Mouse (Mus musculus) monocyte, adult 5-6 weeks (primary cell): ENCODE measurements around the gene Gm6034. TPM values are rescaled to one million over a fixed set of nuclear protein-coding genes. Genes with fewer than 3 reads are reported as not detected.
"Not testable (repeated sequence)": the region's sequence is repeated elsewhere in the genome, so short reads cannot be mapped to it uniquely, and the experiment has no call there.

ENCODE experiments used
- ATAC-seq: fragments of 153-309, 156-312 bp; replicated peaks from 2 replicates; pipeline ENCODE4 v1.8.0; 2017; ENCODE audit warnings: mild to moderate bottlenecking; ENCODE audit not compliant: low TSS enrichment, insufficient number of reproducible peaks, severe bottlenecking, poor library complexity, low FRiP score
- total RNA-seq: library from RNA; stranded (forward); fragments of 200-1000, 200-491, 200-594 nt; gene quantifications from 3 replicates; pipeline ENCODE4 v1.2.3, GENCODE M21; 2017

Gene Gm6034
- total RNA-seq, 1 experiment from 2014 or later, result 1.0 TPM

DNA sequence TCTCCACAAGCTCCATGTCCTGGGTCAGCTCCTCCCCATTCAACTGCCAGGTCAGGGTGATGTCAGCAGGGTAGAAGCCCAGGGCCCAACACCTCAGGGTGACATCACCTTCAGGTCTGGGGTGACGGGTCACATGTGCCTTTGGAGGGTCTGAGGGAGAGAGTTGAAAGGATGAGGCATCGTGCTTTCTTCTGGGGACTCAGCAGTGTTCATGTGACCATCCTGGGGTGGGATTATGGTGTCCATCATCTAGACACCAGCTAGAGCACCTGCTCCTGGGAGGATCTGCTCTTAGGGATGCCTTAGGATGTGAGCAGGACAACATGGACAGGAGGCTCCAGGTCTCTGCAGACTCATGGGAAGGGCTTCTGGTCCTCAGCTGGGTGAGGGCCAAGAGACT lies 2.2 kb upstream of the Gm6034 start:
- not testable (repeated sequence) for ATAC-seq

GRCm38 (mm10) chr17:36042055-36042454 lies 706 bp upstream of the Gm6034 start:
- ATAC-seq, result not testable (repeated sequence)

DNA sequence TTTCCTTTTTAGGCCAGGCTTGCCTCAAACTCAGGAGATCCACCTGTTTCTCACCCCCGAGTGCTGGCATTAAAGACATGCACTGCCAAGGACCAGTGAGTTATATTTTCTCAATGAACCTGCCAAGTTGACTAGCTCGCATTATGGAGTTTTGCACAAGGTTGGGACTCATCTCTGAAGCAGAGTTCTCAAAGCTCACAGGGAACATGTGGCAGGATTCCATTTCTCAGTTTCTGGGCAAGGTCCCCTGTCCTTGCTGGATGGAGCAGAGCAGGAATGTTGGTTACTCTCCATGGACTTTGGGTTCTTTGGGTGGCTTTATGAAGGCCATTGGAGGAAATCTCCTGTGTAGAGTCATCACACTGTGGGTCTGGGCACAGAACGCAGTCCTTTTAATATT lies 525 bp downstream of the Gm6034 start:
- no peak for ATAC-seq

DNA sequence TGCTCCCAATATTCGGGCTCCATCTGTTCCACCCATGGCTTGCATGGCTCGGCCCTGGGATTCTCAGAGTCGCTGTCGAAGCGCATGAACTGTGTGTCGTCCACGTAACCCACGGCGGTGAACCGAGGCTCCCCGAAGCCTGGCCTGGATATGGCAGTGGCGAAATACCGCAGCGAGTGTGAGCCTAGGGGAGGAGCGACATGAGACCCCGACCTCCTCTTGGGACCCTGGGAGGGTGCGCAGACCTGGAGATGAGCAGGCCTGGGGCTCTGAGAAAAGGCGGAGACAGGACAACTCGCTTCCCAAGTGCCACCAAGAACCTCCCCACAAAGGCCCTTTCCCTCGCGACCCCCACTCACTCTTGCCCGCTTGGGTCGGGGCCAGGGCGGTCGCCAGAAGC lies 15.2 kb downstream of the Gm6034 start:
- not testable (repeated sequence) for ATAC-seq

DNA sequence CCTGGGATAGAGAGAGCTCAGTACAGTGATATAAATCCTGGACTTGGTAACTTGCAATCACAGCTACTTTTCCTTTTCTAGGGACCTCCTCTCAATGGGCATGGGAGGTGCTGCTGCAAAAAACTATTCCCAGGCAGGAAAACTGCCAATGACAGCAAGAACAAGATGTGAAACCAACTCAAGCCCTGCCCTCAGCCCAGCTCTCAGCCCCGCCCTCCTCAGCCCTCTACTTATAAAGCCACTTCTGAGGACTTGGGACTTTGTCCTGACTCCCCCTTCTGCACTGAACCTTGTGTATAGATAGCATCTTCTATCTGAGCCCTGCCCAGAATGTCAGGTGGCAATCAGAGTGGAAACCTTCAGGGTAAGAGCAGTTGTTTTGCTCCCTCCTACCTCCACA lies 15.6 kb downstream of the Gm6034 start, which contains the start of gene Gm11127:
TSS of gene Gm11127 (minus strand) at position 10 of the 400 bp plus-strand sequence.
- not testable (repeated sequence) for ATAC-seq

DNA sequence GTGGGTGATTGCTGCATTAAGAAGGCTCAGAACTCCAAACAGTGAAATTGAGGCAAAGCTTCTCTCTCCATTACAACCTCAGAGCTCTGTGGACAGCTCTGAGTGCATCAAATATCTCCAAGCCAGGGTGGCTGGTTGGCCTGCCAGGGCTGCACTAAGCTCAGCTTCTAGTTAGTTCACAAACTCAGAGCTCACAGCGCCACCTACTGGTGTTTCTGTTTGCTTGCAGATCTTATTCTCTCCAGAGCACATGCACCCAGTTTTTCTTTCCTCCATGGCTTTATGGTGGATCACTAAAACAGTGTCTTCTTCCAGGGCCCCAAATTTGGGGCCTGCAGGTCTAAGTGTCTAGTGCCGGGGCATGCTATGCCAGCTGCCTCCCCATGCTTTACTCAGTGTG lies 18.1 kb downstream of the Gm6034 start:
- peak; percentile 47; the same call in 1 of the 2 replicates for ATAC-seq

- ATAC-seq, result not testable (repeated sequence)
Observed at GRCm38 (mm10) chr17:36081901-36082300, 39.1 kb downstream of the Gm6034 start.

DNA sequence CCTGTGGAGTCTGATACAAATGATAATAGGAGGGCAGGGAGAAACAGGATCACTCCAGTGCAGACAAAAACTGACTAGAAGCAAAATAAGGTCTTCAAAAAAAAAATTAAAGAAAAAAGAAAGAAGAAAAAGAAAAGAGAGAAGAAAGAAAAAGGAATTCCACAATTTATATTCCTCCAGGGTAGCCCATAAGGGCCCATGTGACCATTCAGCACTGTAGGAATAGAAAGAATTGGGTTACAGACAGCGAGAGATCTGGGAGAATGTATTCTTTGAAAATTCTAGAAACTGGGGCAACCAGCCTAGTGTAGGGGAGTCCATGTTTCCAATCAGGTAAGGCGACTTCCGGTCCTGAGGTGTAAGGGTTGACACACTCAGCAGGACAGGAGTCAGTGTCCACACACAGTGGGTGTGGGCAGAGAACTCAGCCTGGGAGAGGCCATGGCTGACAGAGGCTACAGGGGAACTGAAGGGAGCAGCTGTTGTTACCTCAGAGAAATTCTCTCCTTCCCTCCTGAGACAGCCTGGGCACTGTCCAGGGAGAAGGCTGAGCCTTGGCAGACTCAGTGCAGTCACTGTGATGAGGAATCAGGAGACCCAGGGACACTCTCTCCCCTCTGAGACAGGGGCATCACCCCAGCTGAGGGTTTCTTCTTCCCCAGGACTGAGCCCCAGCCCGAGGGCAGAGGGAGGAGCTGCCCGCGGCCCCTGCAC lies 39.9 kb downstream of the Gm6034 start:
- ATAC-seq, result not testable (repeated sequence)

DNA sequence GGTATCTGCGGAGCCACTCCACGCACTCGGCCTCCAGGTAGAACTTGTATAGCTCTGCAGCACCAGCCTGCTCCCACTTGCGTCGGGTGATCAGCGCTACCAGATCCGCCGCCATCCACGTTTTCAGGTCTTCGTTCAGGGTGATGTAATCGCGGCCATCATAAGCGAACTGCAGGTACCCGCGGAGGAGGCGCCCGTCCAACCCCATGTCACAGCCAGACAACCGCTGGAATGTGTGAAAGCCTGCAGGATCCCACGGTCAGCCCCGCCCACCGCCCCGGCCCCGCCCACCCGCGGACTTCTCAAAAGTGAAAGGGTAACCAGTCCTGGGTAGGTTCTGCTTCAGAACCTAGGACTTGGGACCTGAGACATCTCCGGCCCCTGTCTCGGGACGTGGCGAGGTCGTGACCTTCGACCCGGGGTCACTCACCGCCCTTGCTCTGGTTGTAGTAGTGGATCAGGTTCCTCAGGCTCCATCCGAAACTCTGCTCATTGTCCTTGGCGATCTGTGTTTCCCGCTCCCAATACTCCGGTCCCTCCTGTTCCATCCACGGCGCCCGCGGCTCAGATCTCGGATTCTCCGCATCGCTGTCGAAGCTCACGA lies 40.6 kb downstream of the Gm6034 start:
- ATAC-seq, result peak; percentile 77

GRCm38 (mm10) chr17:36083870-36084451 lies 41.2 kb downstream of the Gm6034 start:
- 0 out of 2 replicates have a peak, but pooled peaks have one; percentile 24 for ATAC-seq

DNA sequence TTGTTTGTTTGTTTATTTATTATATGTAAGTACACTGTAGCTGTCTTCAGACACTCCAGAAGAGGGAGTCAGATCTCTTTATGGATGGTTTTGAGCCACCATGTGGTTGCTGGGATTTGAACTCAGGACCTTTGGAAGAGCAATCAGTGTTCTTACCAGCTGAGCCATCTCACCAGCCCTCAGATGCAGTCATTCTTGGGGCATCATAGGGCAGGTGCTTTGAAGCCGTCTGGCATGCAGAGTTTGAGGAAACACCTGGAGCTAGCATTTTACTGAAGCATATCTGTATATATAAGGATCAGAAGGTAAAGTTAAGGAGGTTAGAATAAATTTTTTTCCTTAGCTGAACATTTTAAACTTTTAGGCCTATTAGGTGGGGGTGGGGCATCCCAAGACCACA lies 43.2 kb downstream of the Gm6034 start:
- ATAC-seq, result not testable (repeated sequence)

DNA sequence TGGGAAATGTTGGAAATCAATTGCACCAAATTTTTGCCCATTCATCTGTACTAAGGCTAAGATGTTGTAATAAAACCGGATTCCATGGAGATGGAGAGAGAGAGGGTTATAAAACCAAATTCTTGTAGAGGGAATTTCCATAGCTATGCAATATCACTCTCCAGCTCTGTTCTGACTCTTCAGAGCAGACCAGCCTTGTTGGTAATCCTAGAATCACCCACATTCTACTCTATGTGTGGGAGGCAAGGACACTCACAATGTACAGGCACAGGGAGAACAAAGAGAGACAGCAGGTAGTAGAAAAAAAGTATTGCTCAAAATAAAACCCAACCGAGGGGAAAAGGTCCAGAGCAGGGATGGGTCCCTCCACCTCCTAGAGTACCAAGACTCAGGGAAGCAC lies 49.2 kb downstream of the Gm6034 start:
- ATAC-seq, result not testable (repeated sequence)

GRCm38 (mm10) chr17:36092520-36092919 lies 49.8 kb downstream of the Gm6034 start:
- ATAC-seq, result not testable (repeated sequence)

GRCm38 (mm10) chr17:36093936-36094335 lies 51.2 kb downstream of the Gm6034 start:
- ATAC-seq, result no peak

DNA sequence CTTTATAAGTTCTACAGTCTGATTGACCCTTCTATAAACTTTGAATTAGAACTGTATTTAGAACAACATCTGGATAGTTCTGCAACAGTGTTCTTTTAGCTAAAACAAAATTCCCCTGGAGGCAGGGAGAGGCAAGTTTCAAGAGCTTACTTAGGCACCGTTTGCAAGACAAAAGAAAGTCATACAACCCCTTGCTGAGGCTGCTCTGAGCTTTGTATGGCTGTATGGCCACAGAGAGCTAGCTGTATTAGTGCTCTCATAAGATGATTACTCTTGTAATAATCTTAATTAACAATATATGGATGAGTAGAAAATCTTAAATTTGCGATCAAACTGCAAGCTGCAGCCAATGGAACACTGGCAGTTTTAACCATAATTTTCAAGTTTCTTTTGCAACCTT lies 56.8 kb downstream of the Gm6034 start:
- not testable (repeated sequence) for ATAC-seq

GRCm38 (mm10) chr17:36102091-36102490 lies 59.3 kb downstream of the Gm6034 start:
- ATAC-seq, result not testable (repeated sequence)
